Mouse (Mus musculus) heart, embryonic 12.5 days (tissue): ENCODE results near the gene Fam50b. TPM values are rescaled to one million over a fixed set of nuclear protein-coding genes. Genes with fewer than 3 reads are reported as not detected.

Source experiments
- ATAC-seq: fragments of 200-750 bp; cut with Nextera tagmentation; 2 replicates; pipeline ENCODE4 v1.8.0; 2017; ENCODE audit warnings: moderate TSS enrichment, moderate library complexity; ENCODE audit not compliant: insufficient number of reproducible peaks, low FRiP score
- H3K27ac ChIP-seq: fragments of 300-500 bp; sonication (generic); 2 replicates; pipeline ENCODE4 v1.5.1; 2016; ENCODE audit warnings: mild to moderate bottlenecking, moderate library complexity; ENCODE audit not compliant: poor library complexity, severe bottlenecking
- H3K27me3 ChIP-seq: fragments of 300-500 bp; sonication (generic); replicated peaks from 2 replicates; pipeline ENCODE4 v1.6.1; 2016; ENCODE audit warnings: mild to moderate bottlenecking, moderate library complexity
- H3K36me3 ChIP-seq: fragments of 300-500 bp; sonication (generic); 2 replicates; pipeline ENCODE4 v1.6.1; 2016; ENCODE audit warnings: mild to moderate bottlenecking, moderate library complexity
- H3K4me1 ChIP-seq: fragments of 300-500 bp; sonication (generic); replicated peaks from 2 replicates; pipeline ENCODE4 v1.6.1; 2016; ENCODE audit warnings: mild to moderate bottlenecking
- H3K4me2 ChIP-seq: fragments of 300-500 bp; sonication (generic); 2 replicates; pipeline ENCODE4 v1.6.1; 2016; ENCODE audit warnings: mild to moderate bottlenecking, moderate library complexity
- H3K4me3 ChIP-seq: fragments of 300-500 bp; sonication (generic); 2 replicates; pipeline ENCODE4 v1.5.1; 2016; ENCODE audit warnings: mild to moderate bottlenecking
- H3K9ac ChIP-seq: fragments of 300-500 bp; sonication (generic); 2 replicates; pipeline ENCODE4 v1.6.1; 2016; ENCODE audit warnings: mild to moderate bottlenecking, moderate library complexity
- H3K9me3 ChIP-seq: fragments of 300-500 bp; sonication (generic); replicated peaks from 2 replicates; pipeline ENCODE4 v1.6.1; 2016; ENCODE audit warnings: mild to moderate bottlenecking, moderate library complexity
- whole genome bisulfite sequencing: fragments of 180-500 bp; shearing (Covaris S2); methylation state at CpG from one replicate; pipeline ENCODE4 v1.1.7; 2016; 5-methylcytosine and 5-hydroxymethylcytosine counted together
- polyA plus RNA-seq: library from polyadenylated mRNA; unstranded; fragments of >200 nt; fragmentation: Nextera tagmentation; extraction: Ambion mirVana; gene quantifications from 2 replicates; pipeline ENCODE4 v1.2.1, GENCODE M21; 2016

Gene Fam50b
- polyA plus RNA-seq, 1 experiment from 2014 or later: not detected

DNA sequence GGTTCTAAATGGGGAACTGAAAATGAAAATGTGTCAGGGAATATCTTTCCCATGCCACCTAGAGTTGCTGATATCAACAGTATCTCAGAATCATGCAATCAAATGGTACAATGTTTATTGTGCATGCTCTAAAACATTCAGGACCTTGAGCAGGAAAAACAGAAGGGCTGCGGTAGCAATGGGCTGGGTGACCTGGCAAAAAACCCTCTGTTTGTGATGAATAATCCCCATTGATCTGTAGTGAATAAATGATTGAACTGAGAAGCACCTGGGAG, 4.0 kb downstream of the Fam50b start:
- WGBS: 77% methylated on average over 1 of the region's 1 CpGs
- no peak for ATAC-seq
- peaks cover 22% of the 10 kb centered on the region for H3K4me1 ChIP-seq
- 0 out of 2 replicates have a peak overlapping the region, but pooled peaks have one; percentile 13 for H3K27ac ChIP-seq
- peaks cover 4% of the 10 kb centered on the region for H3K9me3 ChIP-seq
- no peaks in the 10 kb centered on the region for H3K27me3 ChIP-seq
- H3K4me3 ChIP-seq: no peak overlapping the region
- H3K9ac ChIP-seq: no peak overlapping the region
- H3K36me3 ChIP-seq: no peaks in the 10 kb centered on the region
- no peak overlapping the region for H3K4me2 ChIP-seq

- Histone ChIP-seq H3K27me3 (no peaks in the 10 kb centered on the region), H3K27ac (no peak overlapping the region), H3K4me3 (no peak overlapping the region), H3K4me2 (no peak overlapping the region), H3K9ac (no peak overlapping the region), H3K36me3 (no peaks in the 10 kb centered on the region), H3K9me3 (peaks cover 4% of the 10 kb centered on the region), H3K4me1 (peaks cover 26% of the 10 kb centered on the region)
- 68% methylated on average over 3 of the region's 3 CpGs for WGBS
- ATAC-seq: no peak
Observed at GRCm38 (mm10) chr13:34739071-34739470, 4.4 kb downstream of the Fam50b start.

- Histone ChIP-seq H3K9me3 (peaks cover 6% of the 10 kb centered on the region), H3K4me3 (no peak overlapping the region), H3K27me3 (no peaks in the 10 kb centered on the region), H3K27ac (no peak overlapping the region), H3K4me2 (no peak overlapping the region), H3K4me1 (peaks cover 26% of the 10 kb centered on the region), H3K9ac (no peak overlapping the region), H3K36me3 (no peaks in the 10 kb centered on the region)
- no peak for ATAC-seq
- WGBS: 81% methylated on average over 9 of the region's 9 CpGs
Observed at GRCm38 (mm10) chr13:34741254-34741653, 6.6 kb downstream of the Fam50b start.

GRCm38 (mm10) chr13:34741813-34742568, 7.3 kb downstream of the Fam50b start:
- Histone ChIP-seq H3K27me3 (no peaks in the 10 kb centered on the region), H3K9me3 (peaks cover 13% of the 10 kb centered on the region), H3K9ac (no peak overlapping the region), H3K4me3 (no peak overlapping the region), H3K27ac (no peak overlapping the region; the same call in 1 of the 2 replicates), H3K4me2 (no peak overlapping the region), H3K36me3 (no peaks in the 10 kb centered on the region), H3K4me1 (peaks cover 26% of the 10 kb centered on the region)
- ATAC-seq: peak; percentile 33; the same call in 1 of the 2 replicates
- 56% methylated on average over 3 of the region's 3 CpGs for WGBS

DNA sequence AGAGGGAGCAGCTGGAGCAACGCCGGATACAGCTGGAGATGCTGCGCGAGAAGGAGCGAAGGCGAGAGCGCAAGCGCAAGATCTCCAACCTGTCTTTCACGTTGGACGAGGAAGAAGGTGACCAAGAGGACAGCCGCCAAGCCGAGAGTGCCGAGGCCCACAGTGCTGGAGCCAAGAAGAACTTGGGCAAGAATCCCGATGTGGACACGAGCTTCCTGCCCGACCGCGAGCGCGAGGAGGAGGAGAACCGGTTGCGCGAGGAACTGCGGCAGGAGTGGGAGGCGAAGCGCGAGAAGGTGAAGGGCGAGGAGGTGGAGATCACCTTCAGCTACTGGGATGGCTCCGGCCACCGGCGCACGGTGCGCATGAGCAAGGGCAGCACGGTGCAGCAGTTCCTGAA, 12.2 kb downstream of the Fam50b start:
- 81% methylated on average over 34 of the region's 34 CpGs for WGBS
- H3K9me3 ChIP-seq: peaks cover 13% of the 10 kb centered on the region; the same call in 1 of the 2 replicates
- H3K36me3 ChIP-seq: no peaks in the 10 kb centered on the region
- H3K4me3 ChIP-seq: no peak overlapping the region
- H3K4me2 ChIP-seq: peak overlapping the region; percentile 26; the same call in 1 of the 2 replicates
- H3K9ac ChIP-seq: no peak overlapping the region
- peaks cover 24% of the 10 kb centered on the region for H3K4me1 ChIP-seq
- H3K27me3 ChIP-seq: no peaks in the 10 kb centered on the region
- no peak for ATAC-seq
- H3K27ac ChIP-seq: no peak overlapping the region

DNA sequence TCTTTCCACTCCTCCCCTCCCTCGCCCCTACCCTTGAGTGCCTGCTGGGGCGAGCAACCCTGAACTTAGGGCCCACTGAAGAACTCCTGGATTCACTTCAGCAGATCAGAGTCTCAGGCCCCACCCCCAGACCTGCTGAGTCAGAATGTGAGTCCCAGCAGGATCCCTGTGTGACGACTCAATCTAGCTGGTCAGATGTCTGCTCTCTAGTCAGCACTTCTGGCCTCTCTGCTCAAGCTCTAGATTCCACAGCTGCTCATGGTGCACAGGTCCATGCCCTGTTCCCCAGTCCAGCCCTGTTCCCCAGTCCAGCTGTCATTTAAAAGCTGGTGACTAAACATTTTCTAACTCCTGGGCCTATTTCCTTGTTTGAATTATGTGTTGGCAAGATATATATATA, 13.9 kb downstream of the Fam50b start:
- WGBS: 43% methylated on average over 3 of the region's 3 CpGs
- Histone ChIP-seq H3K27ac (no peak overlapping the region), H3K4me3 (no peak overlapping the region), H3K36me3 (no peaks in the 10 kb centered on the region), H3K9me3 (peaks cover 13% of the 10 kb centered on the region; the same call in 1 of the 2 replicates), H3K4me1 (peaks cover 10% of the 10 kb centered on the region), H3K4me2 (no peak overlapping the region), H3K27me3 (no peaks in the 10 kb centered on the region), H3K9ac (no peak overlapping the region)
- ATAC-seq: no peak

- H3K4me2 ChIP-seq: no peak overlapping the region
- peaks cover 18% of the 10 kb centered on the region for H3K4me1 ChIP-seq
- H3K9ac ChIP-seq: no peak overlapping the region
- H3K4me3 ChIP-seq: no peak overlapping the region
- WGBS: 93% methylated on average over 9 of the region's 9 CpGs
- no peak for ATAC-seq
- H3K9me3 ChIP-seq: no peaks in the 10 kb centered on the region
- no peaks in the 10 kb centered on the region for H3K27me3 ChIP-seq
- H3K27ac ChIP-seq: no peak overlapping the region
- no peaks in the 10 kb centered on the region for H3K36me3 ChIP-seq
Observed at GRCm38 (mm10) chr13:34759202-34759601, 24.6 kb downstream of the Fam50b start.

DNA sequence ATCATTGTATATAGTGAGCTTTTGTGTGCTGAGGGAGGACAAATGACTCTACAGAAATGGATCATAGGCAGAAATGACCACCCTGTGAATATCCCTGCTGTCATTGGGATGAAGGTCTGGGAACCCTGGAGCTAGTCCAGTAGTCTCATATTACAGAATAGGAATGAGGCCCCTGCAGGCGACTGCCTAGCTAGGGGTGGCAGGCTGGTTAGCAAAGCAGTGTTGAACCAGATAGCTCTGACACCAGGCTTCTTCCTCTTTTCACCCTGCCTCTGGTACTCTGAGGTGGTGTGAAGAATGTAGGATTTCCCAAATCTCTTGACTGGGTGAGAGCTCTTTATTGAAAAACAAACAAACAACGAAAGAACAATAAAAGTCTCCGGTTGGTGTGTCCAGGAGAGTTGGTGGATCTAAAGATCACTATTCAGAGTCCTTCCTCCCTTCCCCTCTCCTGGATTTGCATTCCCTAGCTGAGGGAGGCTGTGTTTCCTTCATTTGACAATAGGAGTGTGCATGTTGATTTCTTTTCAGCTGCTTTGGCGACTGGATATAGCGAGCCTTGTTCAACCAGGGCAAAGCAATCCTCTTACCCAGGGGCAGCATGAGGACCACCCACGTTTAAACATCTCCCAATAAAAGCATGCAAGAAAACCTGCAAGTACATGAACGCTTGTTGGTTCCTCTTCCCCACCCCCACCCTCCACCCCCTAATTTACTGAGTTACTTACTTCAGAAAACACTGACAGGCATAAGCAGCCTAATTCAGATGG, 26.1 kb downstream of the Fam50b start:
- WGBS: 30% methylated on average over 7 of the region's 7 CpGs
- H3K36me3 ChIP-seq: no peaks in the 10 kb centered on the region
- no peaks in the 10 kb centered on the region for H3K9me3 ChIP-seq
- H3K4me2 ChIP-seq: no peak overlapping the region
- ATAC-seq: 0 out of 2 replicates have a peak, but pooled peaks have one; percentile 29
- no peak overlapping the region for H3K4me3 ChIP-seq
- no peak overlapping the region; the same call in 1 of the 2 replicates for H3K27ac ChIP-seq
- H3K27me3 ChIP-seq: no peaks in the 10 kb centered on the region
- peaks cover 18% of the 10 kb centered on the region for H3K4me1 ChIP-seq
- no peak overlapping the region for H3K9ac ChIP-seq

DNA sequence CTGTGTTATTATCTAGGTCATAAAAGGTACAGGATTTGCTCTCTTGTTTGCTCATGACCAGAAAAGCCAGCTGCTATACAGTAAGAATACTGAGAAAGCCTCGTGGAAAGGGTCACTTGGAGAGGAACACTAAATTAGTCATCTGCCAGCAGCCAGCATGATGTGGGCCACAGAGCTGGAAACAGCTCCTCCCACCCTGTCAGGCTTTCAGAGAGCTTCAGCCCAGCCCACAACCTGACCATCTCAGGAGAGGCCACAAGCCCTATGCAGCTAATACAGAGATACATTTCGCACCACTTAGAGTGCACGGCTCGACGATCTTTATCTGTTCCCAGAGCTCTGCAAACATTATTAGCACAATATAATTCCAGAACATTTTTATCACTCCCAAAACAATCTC, 27.5 kb downstream of the Fam50b start:
- Histone ChIP-seq H3K9ac (no peak overlapping the region), H3K4me1 (peaks cover 20% of the 10 kb centered on the region), H3K27ac (no peak overlapping the region), H3K4me2 (no peak overlapping the region), H3K9me3 (no peaks in the 10 kb centered on the region), H3K4me3 (no peak overlapping the region), H3K36me3 (no peaks in the 10 kb centered on the region), H3K27me3 (no peaks in the 10 kb centered on the region)
- no peak for ATAC-seq
- 29% methylated on average over 5 of the region's 5 CpGs for WGBS

DNA sequence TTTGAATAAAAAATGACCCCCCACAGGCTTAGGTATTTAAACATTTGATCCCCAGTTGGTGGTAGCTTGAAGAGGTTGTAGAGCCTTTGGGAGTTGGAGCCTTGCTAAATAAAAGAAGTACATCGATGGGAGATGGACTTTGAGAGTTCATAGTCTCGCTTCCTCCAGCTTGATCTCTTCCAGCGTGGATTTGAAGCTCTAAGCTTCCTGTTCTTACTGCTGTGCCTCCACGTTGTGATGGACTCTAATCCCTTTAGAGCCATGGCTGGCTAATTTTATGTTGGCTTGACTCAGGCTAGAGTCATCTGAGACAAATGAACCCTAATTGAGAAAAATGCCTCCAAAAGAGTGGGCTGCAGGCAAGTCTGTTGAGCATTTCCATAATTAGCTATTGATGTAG, 28.2 kb downstream of the Fam50b start:
- H3K9me3 ChIP-seq: no peaks in the 10 kb centered on the region
- WGBS: 59% methylated on average over 4 of the region's 4 CpGs
- peaks cover 20% of the 10 kb centered on the region for H3K4me1 ChIP-seq
- H3K4me3 ChIP-seq: no peak overlapping the region
- no peaks in the 10 kb centered on the region for H3K36me3 ChIP-seq
- no peak overlapping the region for H3K27ac ChIP-seq
- H3K4me2 ChIP-seq: no peak overlapping the region
- no peak overlapping the region for H3K9ac ChIP-seq
- no peak for ATAC-seq
- no peaks in the 10 kb centered on the region for H3K27me3 ChIP-seq

DNA sequence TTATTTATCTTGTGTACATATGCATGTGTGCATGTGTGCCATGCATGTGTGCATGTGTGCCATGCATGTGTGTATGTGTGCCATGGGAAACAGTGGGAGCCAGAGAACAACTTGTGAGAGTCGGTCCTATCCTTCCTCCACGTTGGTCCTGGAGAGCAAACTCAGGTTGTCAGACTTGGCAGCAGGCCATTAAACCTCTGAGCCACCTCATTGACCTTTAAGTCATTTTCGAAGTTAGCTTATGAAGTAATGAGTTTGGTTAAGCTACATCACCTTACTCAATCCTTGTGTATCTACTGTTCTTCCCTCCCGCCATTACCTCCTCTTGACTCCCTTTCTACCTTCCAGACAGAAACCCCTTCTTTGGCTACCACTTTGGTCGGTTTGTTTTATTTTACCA, 30.6 kb downstream of the Fam50b start:
- Histone ChIP-seq H3K36me3 (no peaks in the 10 kb centered on the region), H3K27me3 (no peaks in the 10 kb centered on the region), H3K9me3 (no peaks in the 10 kb centered on the region), H3K4me3 (no peak overlapping the region), H3K4me1 (peaks cover 16% of the 10 kb centered on the region), H3K9ac (no peak overlapping the region), H3K27ac (no peak overlapping the region), H3K4me2 (no peak overlapping the region)
- WGBS: 73% methylated on average over 5 of the region's 5 CpGs
- no peak for ATAC-seq
